Mouse (Mus musculus): ENCODE measurements around the gene Tesc. TPM values are rescaled to one million over a fixed set of nuclear protein-coding genes. Genes with fewer than 3 reads are reported as not detected.
A peak's percentile ranks its signal among the peaks of the same experiment; 100 is the strongest.

Tesc gene
- polyA plus RNA-seq, 1 experiment from 2014 or later: 3.5 TPM

- 70% methylated on average over 5 of the region's 5 CpGs for WGBS
- Histone ChIP-seq H3K9me3 (replicated peaks) (no peaks in the 10 kb centered on the region), H3K4me2 (no peak overlapping the region), H3K36me3 (no peaks in the 10 kb centered on the region), H3K4me1 (peaks cover 9% of the 10 kb centered on the region), H3K9ac (replicated peaks) (no peak overlapping the region), H3K4me3 (replicated peaks) (no peak overlapping the region), H3K27me3 (replicated peaks) (no peaks in the 10 kb centered on the region), H3K27ac (replicated peaks) (no peak overlapping the region)
- no peak for ATAC-seq (ENCODE audit: low FRiP score)
Observed at GRCm38 (mm10) chr5:118017527-118017926, 10.0 kb upstream of the Tesc start.

DNA sequence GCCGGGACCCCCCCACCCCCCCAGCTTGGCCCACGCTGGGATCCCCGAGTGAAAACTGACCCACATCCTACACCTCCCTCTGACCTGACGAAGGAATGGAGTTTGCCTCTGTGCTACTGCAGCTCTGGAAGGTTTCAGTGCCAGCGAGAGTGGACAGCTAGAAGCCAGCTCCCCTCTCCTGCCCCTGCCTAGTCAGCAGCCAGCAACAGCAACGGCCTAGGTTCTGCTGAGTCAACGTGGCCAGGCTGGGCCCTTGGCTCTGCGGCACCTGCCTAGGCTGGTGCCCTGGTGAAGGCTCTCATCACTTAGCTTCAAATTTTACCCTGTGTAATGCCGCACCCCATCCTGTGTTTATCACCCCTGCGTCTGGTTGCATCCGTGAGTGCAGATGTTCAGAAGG is 7.6 kb upstream of the Tesc start:
- 69% methylated on average over 11 of the region's 11 CpGs for WGBS
- Histone ChIP-seq H3K4me3 (replicated peaks) (no peak overlapping the region), H3K9ac (replicated peaks) (no peak overlapping the region), H3K27me3 (replicated peaks) (no peaks in the 10 kb centered on the region), H3K36me3 (no peaks in the 10 kb centered on the region), H3K27ac (replicated peaks) (no peak overlapping the region), H3K4me2 (no peak overlapping the region), H3K4me1 (peaks cover 5% of the 10 kb centered on the region), H3K9me3 (replicated peaks) (no peaks in the 10 kb centered on the region)
- no peak for ATAC-seq (ENCODE audit: low FRiP score)

DNA sequence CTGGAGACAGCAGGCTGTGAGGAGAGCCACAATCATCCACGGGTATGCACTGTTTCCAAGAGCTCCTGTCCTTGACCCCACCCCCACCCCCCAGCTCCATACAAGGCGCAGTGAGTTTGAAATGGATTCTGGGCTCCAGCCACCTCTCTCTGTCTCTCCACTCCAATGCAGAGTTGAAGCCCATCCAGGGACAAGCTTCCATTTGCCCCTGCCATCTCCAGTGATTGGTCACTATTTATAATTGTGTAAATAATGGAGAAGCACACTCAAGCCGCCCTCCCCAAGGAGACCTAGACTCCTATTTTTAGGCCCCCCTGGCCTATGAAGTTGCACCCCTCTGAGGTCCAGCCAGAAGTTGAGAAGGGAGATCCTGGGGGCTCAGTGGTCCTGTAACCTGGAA is 4.5 kb upstream of the Tesc start:
- Histone ChIP-seq H3K4me2 (no peak overlapping the region), H3K4me1 (peaks cover 25% of the 10 kb centered on the region), H3K36me3 (no peaks in the 10 kb centered on the region), H3K9ac (replicated peaks) (no peak overlapping the region), H3K27me3 (replicated peaks) (peaks cover 28% of the 10 kb centered on the region), H3K27ac (replicated peaks) (no peak overlapping the region), H3K4me3 (replicated peaks) (no peak overlapping the region), H3K9me3 (replicated peaks) (no peaks in the 10 kb centered on the region)
- no peak for ATAC-seq (ENCODE audit: low FRiP score)
- 75% methylated on average over 3 of the region's 3 CpGs for WGBS

DNA sequence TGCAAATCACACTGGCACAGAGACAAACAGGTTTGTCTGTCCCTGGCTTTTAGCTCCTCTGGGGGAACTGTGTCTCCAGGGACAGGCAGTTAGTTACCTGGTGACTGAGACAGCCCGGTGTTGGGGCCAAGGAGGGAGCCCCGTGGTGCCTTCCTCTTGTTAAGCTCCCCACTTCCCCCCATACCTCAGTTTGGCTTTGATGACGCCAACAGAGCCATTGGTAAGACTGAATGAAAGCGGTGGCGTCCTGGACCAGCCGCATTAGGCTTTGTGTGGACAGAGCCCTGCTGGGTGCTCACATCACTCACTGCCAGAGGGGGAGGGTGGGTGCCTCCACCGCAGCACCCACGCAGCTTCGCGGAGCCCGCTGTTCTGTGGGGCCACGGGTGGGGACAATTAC is 1.7 kb upstream of the Tesc start:
- Histone ChIP-seq H3K9ac (replicated peaks) (no peak overlapping the region), H3K9me3 (replicated peaks) (no peaks in the 10 kb centered on the region), H3K27me3 (replicated peaks) (peaks cover 57% of the 10 kb centered on the region), H3K36me3 (no peaks in the 10 kb centered on the region), H3K27ac (replicated peaks) (no peak overlapping the region), H3K4me3 (replicated peaks) (no peak overlapping the region), H3K4me1 (peaks cover 41% of the 10 kb centered on the region), H3K4me2 (no peak overlapping the region)
- ATAC-seq (ENCODE audit: low FRiP score): no peak
- WGBS: 5% methylated on average over 12 of the region's 12 CpGs

DNA sequence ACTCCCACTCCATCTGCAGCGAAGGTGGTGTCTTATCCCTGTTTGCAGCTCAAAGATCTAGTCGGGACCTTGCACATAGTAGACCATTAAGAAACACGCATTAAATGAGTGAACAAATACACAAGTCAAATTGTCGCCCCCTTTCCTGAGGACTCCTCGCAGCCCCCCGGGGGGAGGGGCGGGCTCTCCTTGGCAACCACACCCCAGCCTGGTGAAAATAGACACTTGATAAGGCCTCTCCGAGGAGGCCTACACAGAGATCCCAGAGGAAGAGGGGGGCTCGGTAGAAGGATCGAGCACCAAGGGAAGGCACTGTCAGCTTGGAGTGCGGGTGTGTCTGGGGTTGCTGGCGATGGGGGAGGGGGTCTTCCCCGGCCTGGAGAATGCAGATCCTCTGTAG is 1.2 kb upstream of the Tesc start:
- Histone ChIP-seq H3K36me3 (no peaks in the 10 kb centered on the region), H3K9ac (replicated peaks) (no peak overlapping the region), H3K4me1 (peaks cover 41% of the 10 kb centered on the region), H3K9me3 (replicated peaks) (no peaks in the 10 kb centered on the region), H3K4me2 (peak overlapping the region; percentile 100; the same call in 1 of the 2 replicates), H3K27ac (replicated peaks) (no peak overlapping the region), H3K4me3 (replicated peaks) (no peak overlapping the region), H3K27me3 (replicated peaks) (peaks cover 61% of the 10 kb centered on the region)
- 2% methylated on average over 13 of the region's 13 CpGs for WGBS
- ATAC-seq (ENCODE audit: low FRiP score): no peak

DNA sequence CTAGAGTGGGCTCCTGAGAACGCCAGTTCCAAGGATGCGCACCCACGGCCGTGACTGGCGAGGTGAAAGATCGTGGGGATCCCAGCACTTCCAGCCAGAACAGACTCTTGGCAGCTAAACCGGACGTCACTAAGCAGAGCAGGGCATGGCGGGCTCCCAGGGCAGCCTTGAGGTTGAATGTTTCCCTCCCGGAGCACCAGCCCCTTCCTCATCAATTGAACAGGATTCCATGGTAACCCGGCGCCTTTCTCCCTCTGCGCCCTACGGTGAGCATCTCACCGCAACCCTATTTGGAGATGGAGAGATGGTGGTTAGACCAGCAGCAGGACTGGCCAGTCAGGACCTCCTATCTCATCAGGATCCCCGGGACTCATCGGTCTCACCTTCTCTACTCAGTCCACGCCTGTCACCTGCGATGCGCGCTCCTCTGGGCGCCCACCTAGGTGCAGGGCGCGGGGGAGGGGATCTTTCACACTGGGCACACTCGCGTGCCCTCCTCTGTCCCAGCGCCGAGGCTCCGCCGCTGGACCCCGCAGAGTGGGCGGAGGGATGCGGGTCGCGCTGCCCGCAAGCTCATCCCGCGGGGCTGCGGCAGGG is 344 bp upstream of the Tesc start:
- H3K27ac ChIP-seq (replicated peaks): no peak overlapping the region
- no peaks in the 10 kb centered on the region for H3K36me3 ChIP-seq
- H3K9me3 ChIP-seq (replicated peaks): no peaks in the 10 kb centered on the region
- peak overlapping the region; percentile 100 for H3K4me2 ChIP-seq
- H3K9ac ChIP-seq (replicated peaks): peak overlapping the region; percentile 48; the same call in 1 of the 2 replicates
- ATAC-seq (ENCODE audit: low FRiP score): no peak
- peaks cover 41% of the 10 kb centered on the region for H3K4me1 ChIP-seq
- peaks cover 66% of the 10 kb centered on the region for H3K27me3 ChIP-seq (replicated peaks)
- H3K4me3 ChIP-seq (replicated peaks): peak overlapping the region; percentile 67
- 3% methylated on average over 38 of the region's 39 CpGs for WGBS

DNA sequence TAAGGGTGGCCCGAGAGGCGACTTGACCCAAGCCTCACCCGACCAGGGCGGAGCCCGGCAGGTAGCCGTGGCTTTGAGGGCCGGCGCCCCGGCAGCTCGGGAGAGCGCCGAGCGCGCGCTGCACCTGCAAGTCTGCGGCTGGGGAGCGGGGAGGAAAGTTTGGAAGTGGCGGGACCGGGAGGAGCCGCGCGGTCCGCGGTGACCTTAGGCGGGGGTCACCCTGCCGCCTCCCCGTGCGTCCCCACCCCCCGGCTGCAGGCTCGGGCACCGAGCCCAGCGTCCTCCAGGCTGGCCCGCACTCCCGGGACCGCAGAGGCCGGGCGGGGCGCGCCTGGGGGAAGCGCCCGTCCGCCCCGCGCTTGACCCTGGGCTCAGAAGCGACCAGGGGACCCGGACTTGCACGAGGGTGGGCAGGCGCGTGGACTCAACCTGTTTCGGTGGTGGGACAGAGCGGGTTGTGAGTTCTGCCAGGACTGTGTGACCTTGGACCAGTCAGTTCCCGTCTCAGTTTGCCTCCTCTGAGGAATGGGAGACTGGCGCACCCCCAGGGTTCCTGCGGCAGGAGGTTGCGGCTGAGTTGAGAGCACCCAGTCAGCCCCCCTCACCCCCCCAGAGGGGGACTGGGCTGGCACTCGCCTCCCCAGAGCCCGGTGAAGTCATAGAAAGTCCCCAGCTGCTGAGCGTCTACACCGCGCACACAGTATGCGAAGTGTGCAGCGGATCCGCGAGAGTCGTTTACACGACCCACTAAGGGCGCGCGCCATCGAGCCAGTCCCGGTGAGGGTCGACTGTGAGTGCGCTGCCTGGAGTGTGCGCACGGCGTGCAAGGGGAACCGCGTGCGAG is 870 bp downstream of the Tesc start:
- Histone ChIP-seq H3K4me2 (peak overlapping the region; percentile 100), H3K9ac (replicated peaks) (peak overlapping the region; percentile 48), H3K27ac (replicated peaks) (no peak overlapping the region), H3K27me3 (replicated peaks) (peaks cover 66% of the 10 kb centered on the region), H3K9me3 (replicated peaks) (no peaks in the 10 kb centered on the region), H3K4me1 (peaks cover 41% of the 10 kb centered on the region), H3K36me3 (no peaks in the 10 kb centered on the region), H3K4me3 (replicated peaks) (peak overlapping the region; percentile 67)
- ATAC-seq (ENCODE audit: low FRiP score): no peak
- WGBS: 2% methylated on average over 49 of the region's 79 CpGs

DNA sequence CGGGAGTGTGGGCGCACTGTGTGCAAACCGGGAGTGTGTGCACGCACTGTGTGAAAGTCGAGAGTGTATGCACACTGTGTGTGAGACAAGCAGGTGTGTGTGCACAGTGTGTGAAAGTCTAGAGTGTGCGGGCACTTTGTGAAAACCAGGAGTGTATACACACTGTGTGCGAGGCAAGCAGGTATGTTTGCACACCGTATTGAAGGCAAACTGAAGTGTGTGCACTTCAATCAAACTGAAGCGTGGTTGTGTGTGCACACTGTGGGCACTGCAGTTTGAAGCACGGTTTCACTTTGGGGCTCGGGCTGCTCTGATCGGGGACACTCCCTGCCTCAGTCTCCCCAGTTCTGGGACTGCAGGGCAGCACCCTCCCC is 1.5 kb downstream of the Tesc start:
- Histone ChIP-seq H3K9ac (replicated peaks) (no peak overlapping the region), H3K36me3 (no peaks in the 10 kb centered on the region), H3K27me3 (replicated peaks) (peaks cover 66% of the 10 kb centered on the region), H3K9me3 (replicated peaks) (no peaks in the 10 kb centered on the region), H3K27ac (replicated peaks) (no peak overlapping the region), H3K4me1 (peaks cover 41% of the 10 kb centered on the region), H3K4me2 (peak overlapping the region; percentile 100), H3K4me3 (replicated peaks) (peak overlapping the region; percentile 67)
- no peak; the same call in 1 of the 2 replicates for ATAC-seq (ENCODE audit: low FRiP score)
- WGBS: 4% methylated on average over 12 of the region's 12 CpGs

- no peak for ATAC-seq (ENCODE audit: low FRiP score)
- H3K9ac ChIP-seq (replicated peaks): no peak overlapping the region
- peak overlapping the region; percentile 67 for H3K4me3 ChIP-seq (replicated peaks)
- peaks cover 41% of the 10 kb centered on the region for H3K4me1 ChIP-seq
- no peaks in the 10 kb centered on the region for H3K36me3 ChIP-seq
- H3K27ac ChIP-seq (replicated peaks): no peak overlapping the region
- peaks cover 66% of the 10 kb centered on the region for H3K27me3 ChIP-seq (replicated peaks)
- H3K9me3 ChIP-seq (replicated peaks): no peaks in the 10 kb centered on the region
- H3K4me2 ChIP-seq: peak overlapping the region; percentile 100
- WGBS: 4% methylated on average over 10 of the region's 10 CpGs
Observed at GRCm38 (mm10) chr5:118029420-118029819, 1.9 kb downstream of the Tesc start.

DNA sequence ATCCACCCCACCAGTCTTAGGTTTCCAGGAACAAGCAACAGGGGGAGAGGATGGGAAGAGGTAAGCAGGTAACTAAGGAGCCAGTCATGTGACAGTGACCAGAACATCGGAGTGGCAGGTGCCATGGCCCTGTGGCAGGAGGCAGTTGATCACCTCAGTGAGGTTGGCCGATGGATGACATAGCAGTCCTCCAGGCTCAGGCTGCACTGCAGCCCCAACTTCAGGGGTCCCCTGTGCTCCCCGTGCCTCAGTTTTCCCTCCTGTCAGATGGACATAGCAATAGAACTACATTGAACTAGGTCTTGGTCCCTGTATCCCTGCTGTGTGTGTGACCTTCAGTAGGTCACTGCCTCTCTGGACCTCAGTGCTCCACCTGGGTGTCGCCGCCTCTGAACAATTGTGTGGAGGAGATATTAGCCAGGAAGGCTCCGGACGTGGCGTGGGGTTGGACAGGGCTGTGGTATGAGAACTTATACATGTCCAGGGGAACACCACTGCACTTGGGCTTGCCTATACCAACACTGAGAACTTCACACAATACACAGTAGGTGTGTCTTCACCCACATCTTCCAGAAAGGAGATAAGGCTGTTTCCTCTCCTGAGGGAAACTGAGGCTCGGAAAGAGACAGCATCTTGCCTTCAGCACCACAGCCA is 2.6 kb downstream of the Tesc start:
- no peak for ATAC-seq (ENCODE audit: low FRiP score)
- no peak overlapping the region for H3K4me2 ChIP-seq
- H3K27ac ChIP-seq (replicated peaks): no peak overlapping the region
- no peaks in the 10 kb centered on the region for H3K9me3 ChIP-seq (replicated peaks)
- H3K4me3 ChIP-seq (replicated peaks): no peak overlapping the region
- WGBS: 91% methylated on average over 9 of the region's 9 CpGs
- peaks cover 41% of the 10 kb centered on the region for H3K4me1 ChIP-seq
- H3K9ac ChIP-seq (replicated peaks): no peak overlapping the region
- peaks cover 66% of the 10 kb centered on the region for H3K27me3 ChIP-seq (replicated peaks)
- no peaks in the 10 kb centered on the region for H3K36me3 ChIP-seq

- no peak overlapping the region for H3K27ac ChIP-seq (replicated peaks)
- ATAC-seq (ENCODE audit: low FRiP score): no peak
- WGBS: 74% methylated on average over 5 of the region's 5 CpGs
- no peaks in the 10 kb centered on the region for H3K9me3 ChIP-seq (replicated peaks)
- H3K4me1 ChIP-seq: peaks cover 36% of the 10 kb centered on the region
- no peak overlapping the region for H3K9ac ChIP-seq (replicated peaks)
- no peak overlapping the region for H3K4me3 ChIP-seq (replicated peaks)
- H3K36me3 ChIP-seq: no peaks in the 10 kb centered on the region
- peaks cover 57% of the 10 kb centered on the region for H3K27me3 ChIP-seq (replicated peaks)
- H3K4me2 ChIP-seq: no peak overlapping the region
Observed at GRCm38 (mm10) chr5:118031059-118031458, 3.5 kb downstream of the Tesc start.

GRCm38 (mm10) chr5:118031508-118031907 is 4.0 kb downstream of the Tesc start:
- Histone ChIP-seq H3K4me2 (no peak overlapping the region), H3K36me3 (no peaks in the 10 kb centered on the region), H3K27me3 (replicated peaks) (peaks cover 53% of the 10 kb centered on the region), H3K27ac (replicated peaks) (no peak overlapping the region), H3K4me3 (replicated peaks) (no peak overlapping the region), H3K4me1 (peaks cover 32% of the 10 kb centered on the region), H3K9me3 (replicated peaks) (no peaks in the 10 kb centered on the region), H3K9ac (replicated peaks) (no peak overlapping the region)
- no peak for ATAC-seq (ENCODE audit: low FRiP score)
- 42% methylated on average over 4 of the region's 4 CpGs for whole genome bisulfite sequencing

Measured in neural tube, embryonic 15.5 days (tissue).